Mouse (Mus musculus) small intestine, adult 10 weeks (tissue): Measurements from ENCODE around the gene Renbp. TPM values are rescaled to one million over a fixed set of nuclear protein-coding genes. Genes with fewer than 3 reads are reported as not detected.

Experiments
- polyA plus RNA-seq: library from polyadenylated mRNA; stranded (reverse); fragments of 350-450 nt; fragmentation: Illumina TruSeq; extraction: RNeasy Lipid Tissue Mini Kit (QIAGEN cat#74804); gene quantifications from one replicate; pipeline ENCODE4 v1.2.3, GENCODE M21; 2014; ENCODE audit warnings: low replicate concordance

Renbp gene
- polyA plus RNA-seq = 0.33 TPM

GRCm38 (mm10) chrX:73930402-73931062, at the start of gene Renbp:
Gene Renbp, minus strand, starts transcription at chrX:73930850.

GRCm38 (mm10) chrX:73966248-73967176, 35.9 kb upstream of the Renbp start, which contains the start of gene Hcfc1:
Gene Hcfc1, minus strand, starts transcription at chrX:73966357.

GRCm38 (mm10) chrX:73921823-73922549, 8.7 kb downstream of the Renbp start, which contains the start of the genes Arhgap4 and Naa10:
Gene Arhgap4, minus strand, starts transcription at chrX:73921870.
Gene Naa10, minus strand, starts transcription at chrX:73921944.

GRCm38 (mm10) chrX:73895719-73896118, 34.9 kb downstream of the Renbp start, which contains the start of gene L1cam:
Gene L1cam, minus strand, starts transcription at chrX:73896105.

GRCm38 (mm10) chrX:73891551-73892152, 39.0 kb downstream of the Renbp start, which contains the start of gene Avpr2:
Gene Avpr2, plus strand, starts transcription at chrX:73892102.

Other genes starting within 250 kb of the Renbp start
- gene Bcap31, start 214.7 kb downstream of the Renbp start, polyA plus RNA-seq = 178 TPM
- gene Abcd1, start 214.3 kb downstream of the Renbp start, polyA plus RNA-seq = 5.5 TPM
- not detected for gene Plxnb3, start 173.8 kb downstream of the Renbp start, polyA plus RNA-seq
- gene Srpk3, start 156.4 kb downstream of the Renbp start, polyA plus RNA-seq = not detected
- gene Idh3g, start 144.0 kb downstream of the Renbp start, polyA plus RNA-seq = 18.0 TPM
- 25.0 TPM for gene Ssr4, start 143.8 kb downstream of the Renbp start, polyA plus RNA-seq
- 0.22 TPM for gene Pdzd4, start 105.9 kb downstream of the Renbp start, polyA plus RNA-seq
- not detected for gene Avpr2, start 38.7 kb downstream of the Renbp start, polyA plus RNA-seq
- gene L1cam, start 34.7 kb downstream of the Renbp start, polyA plus RNA-seq = 3.1 TPM
- gene Arhgap4, start 9.0 kb downstream of the Renbp start, polyA plus RNA-seq = 1.0 TPM
- gene Naa10, start 8.9 kb downstream of the Renbp start, polyA plus RNA-seq = 2.1 TPM
- 21.6 TPM for gene Hcfc1, start 35.5 kb upstream of the Renbp start, polyA plus RNA-seq
- gene Irak1, start 93.1 kb upstream of the Renbp start, polyA plus RNA-seq = 25.2 TPM
- not detected for gene Opn1mw, start 196.6 kb upstream of the Renbp start, polyA plus RNA-seq
- gene Mecp2, start 204.5 kb upstream of the Renbp start, polyA plus RNA-seq = 10.2 TPM
- not detected for gene Tex28, start 237.0 kb upstream of the Renbp start, polyA plus RNA-seq
- gene Tktl1, start 246.4 kb upstream of the Renbp start, polyA plus RNA-seq = not detected